Mouse (Mus musculus) midbrain, embryonic 11.5 days (tissue): Measurements from ENCODE around the gene Trim38. TPM values are rescaled to one million over a fixed set of nuclear protein-coding genes. Genes with fewer than 3 reads are reported as not detected.

ENCODE experiments used
- ATAC-seq: fragments of 200-750 bp; cut with Nextera tagmentation; 2 replicates; pipeline ENCODE4 v1.8.0; 2017; ENCODE audit warnings: moderate TSS enrichment, moderate library complexity; ENCODE audit not compliant: low FRiP score
- DNase-seq: peaks from one replicate; pipeline ENCODE4 v3.0.0; 2015; ENCODE audit warnings: low spot score; ENCODE audit errors: missing footprints
- H3K27ac ChIP-seq: fragments of 300-500 bp; sonication (generic); 2 replicates; pipeline ENCODE4 v1.5.1; 2014; ENCODE audit warnings: low read depth, low read length
- H3K27me3 ChIP-seq: fragments of 300-500 bp; sonication (generic); 2 replicates; pipeline ENCODE4 v1.6.1; 2014; ENCODE audit warnings: mild to moderate bottlenecking, low read length, moderate library complexity, mixed read lengths; ENCODE audit not compliant: control insufficient read depth, insufficient read depth
- H3K36me3 ChIP-seq: fragments of 300-500 bp; sonication (generic); 2 replicates; pipeline ENCODE4 v1.6.1; 2014; ENCODE audit warnings: mild to moderate bottlenecking, low read length, moderate library complexity, mixed read lengths; ENCODE audit not compliant: control insufficient read depth, insufficient read depth
- H3K4me1 ChIP-seq: fragments of 300-500 bp; sonication (generic); 2 replicates; pipeline ENCODE4 v1.6.1; 2014; ENCODE audit warnings: low read length; ENCODE audit not compliant: control insufficient read depth, insufficient read depth
- H3K4me2 ChIP-seq: fragments of 300-500 bp; sonication (generic); 2 replicates; pipeline ENCODE4 v1.6.1; 2014; ENCODE audit warnings: mild to moderate bottlenecking, moderate library complexity
- H3K4me3 ChIP-seq: fragments of 300-500 bp; sonication (generic); 2 replicates; pipeline ENCODE4 v1.5.1; 2014; ENCODE audit warnings: low read depth, low read length
- H3K9ac ChIP-seq: fragments of 300-500 bp; sonication (generic); 2 replicates; pipeline ENCODE4 v1.6.1; 2014; ENCODE audit warnings: low read length
- H3K9me3 ChIP-seq: fragments of 300-500 bp; sonication (generic); 2 replicates; pipeline ENCODE4 v1.6.1; 2016; ENCODE audit warnings: low read length; ENCODE audit not compliant: control insufficient read depth
- WGBS: fragments of 180-500 bp; shearing (Covaris S2); extraction: QIAGEN DNeasy Blood & Tissue Kit; methylation state at CpG from one replicate; pipeline ENCODE4 v1.1.7; 2014; 5-methylcytosine and 5-hydroxymethylcytosine counted together
- polyA plus RNA-seq: library from polyadenylated mRNA; unstranded; fragments of >200 nt; fragmentation: Nextera tagmentation; extraction: Ambion mirVana; gene quantifications from 2 replicates; pipeline ENCODE4 v1.2.1, GENCODE M21; 2014

Gene Trim38
- polyA plus RNA-seq, 1 experiment from 2014 or later: not detected

DNA sequence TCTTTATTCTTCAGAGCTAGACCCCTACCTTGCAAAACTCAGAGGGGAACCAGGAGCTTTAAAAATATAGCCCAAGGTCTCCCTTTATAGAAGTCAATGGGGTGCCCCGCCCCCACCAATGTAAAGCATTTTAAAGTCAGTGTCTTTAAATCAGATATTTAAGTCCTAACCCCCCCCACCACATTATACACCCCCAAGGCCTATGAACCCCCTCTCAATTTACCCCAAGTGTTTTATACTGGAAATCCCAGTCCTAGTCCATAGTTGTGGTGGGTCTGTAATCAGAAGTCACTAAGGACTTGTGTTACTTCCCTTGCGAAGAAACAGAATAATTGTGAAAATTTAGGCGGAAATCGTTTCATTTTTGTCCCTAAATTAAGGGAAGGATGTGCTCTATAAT, 31.7 kb upstream of the Trim38 start:
- Histone ChIP-seq H3K4me1 (peaks cover 13% of the 10 kb centered on the region), H3K4me3 (peak overlapping the region; percentile 52; the same call in 1 of the 2 replicates), H3K9me3 (no peaks in the 10 kb centered on the region), H3K4me2 (peak overlapping the region; percentile 93), H3K36me3 (no peaks in the 10 kb centered on the region), H3K9ac (peak overlapping the region; percentile 81), H3K27ac (peak overlapping the region; percentile 98; the same call in 1 of the 2 replicates), H3K27me3 (no peaks in the 10 kb centered on the region)
- DNase-seq: no peak
- no peak for ATAC-seq
- 22% methylated on average over 4 of the region's 4 CpGs for WGBS

DNA sequence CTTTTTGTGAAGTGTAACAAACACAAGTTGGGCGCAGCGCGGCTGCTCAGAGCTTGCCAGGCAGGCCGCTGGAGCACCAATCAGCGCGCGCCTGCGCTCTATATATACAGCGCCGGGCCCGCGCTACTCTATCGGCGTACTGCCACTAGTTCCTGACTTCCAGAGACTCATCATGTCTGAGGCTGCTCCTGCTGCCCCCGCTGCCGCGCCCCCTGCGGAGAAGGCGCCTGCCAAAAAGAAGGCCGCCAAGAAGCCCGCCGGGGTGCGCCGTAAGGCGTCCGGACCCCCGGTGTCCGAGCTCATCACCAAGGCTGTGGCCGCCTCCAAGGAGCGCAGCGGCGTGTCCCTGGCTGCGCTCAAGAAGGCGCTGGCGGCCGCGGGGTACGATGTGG, 31.0 kb upstream of the Trim38 start, which contains the start of gene Hist1h1c:
Gene Hist1h1c (plus strand): TSS at position 132 of the 392 bp plus-strand sequence.
- ATAC-seq: peak; percentile 96
- no peaks in the 10 kb centered on the region for H3K27me3 ChIP-seq
- peaks cover 13% of the 10 kb centered on the region for H3K4me1 ChIP-seq
- H3K36me3 ChIP-seq: no peaks in the 10 kb centered on the region
- H3K4me3 ChIP-seq: peak within 1 kb of the TSS; percentile 52
- peak within 1 kb of the TSS; percentile 98 for H3K27ac ChIP-seq
- no peaks in the 10 kb centered on the region for H3K9me3 ChIP-seq
- peak within 1 kb of the TSS; percentile 93 for H3K4me2 ChIP-seq
- 0% methylated on average over 32 of the region's 38 CpGs for WGBS
- H3K9ac ChIP-seq: peak within 1 kb of the TSS; percentile 81
- DNase-seq: peak; percentile 99

DNA sequence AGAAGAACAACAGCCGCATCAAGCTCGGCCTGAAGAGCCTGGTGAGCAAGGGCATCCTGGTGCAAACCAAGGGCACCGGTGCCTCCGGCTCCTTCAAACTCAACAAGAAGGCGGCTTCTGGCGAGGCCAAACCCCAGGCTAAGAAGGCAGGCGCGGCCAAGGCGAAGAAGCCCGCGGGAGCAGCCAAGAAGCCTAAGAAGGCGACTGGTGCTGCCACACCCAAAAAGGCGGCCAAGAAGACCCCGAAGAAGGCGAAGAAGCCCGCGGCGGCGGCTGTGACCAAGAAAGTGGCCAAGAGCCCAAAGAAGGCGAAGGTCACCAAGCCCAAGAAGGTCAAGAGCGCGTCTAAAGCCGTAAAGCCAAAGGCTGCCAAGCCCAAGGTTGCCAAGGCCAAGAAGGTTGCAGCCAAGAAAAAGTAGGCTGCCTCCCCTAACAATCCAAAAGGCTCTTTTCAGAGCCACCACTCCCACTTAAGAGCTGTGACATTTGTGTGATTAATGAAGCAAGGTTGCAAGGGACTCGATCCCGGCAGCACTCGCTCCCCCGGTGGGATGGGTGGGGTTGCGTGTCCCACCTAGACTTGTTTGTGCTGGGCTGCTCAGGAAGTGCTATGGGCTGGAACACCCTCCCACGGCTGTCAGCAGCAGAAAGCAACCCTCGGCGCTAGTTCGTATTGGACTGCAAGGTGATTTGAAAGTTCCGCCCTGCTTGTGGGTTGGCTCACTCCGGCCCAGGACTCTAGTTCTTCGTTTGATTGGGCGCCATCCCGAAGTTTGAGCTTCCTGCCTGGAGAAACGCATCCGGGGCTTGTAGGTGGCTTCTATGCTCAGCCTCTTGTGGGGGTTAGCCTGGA, 30.4 kb upstream of the Trim38 start:
- peak overlapping the region; percentile 52 for H3K4me3 ChIP-seq
- peak overlapping the region; percentile 98 for H3K27ac ChIP-seq
- H3K27me3 ChIP-seq: no peaks in the 10 kb centered on the region
- ATAC-seq: peak; percentile 85
- H3K36me3 ChIP-seq: no peaks in the 10 kb centered on the region
- under 1% methylated on average over 39 of the region's 39 CpGs for whole genome bisulfite sequencing
- H3K9me3 ChIP-seq: no peaks in the 10 kb centered on the region
- H3K9ac ChIP-seq: peak overlapping the region; percentile 81
- peak overlapping the region; percentile 93 for H3K4me2 ChIP-seq
- peak; percentile 98 for DNase-seq
- peaks cover 13% of the 10 kb centered on the region for H3K4me1 ChIP-seq

DNA sequence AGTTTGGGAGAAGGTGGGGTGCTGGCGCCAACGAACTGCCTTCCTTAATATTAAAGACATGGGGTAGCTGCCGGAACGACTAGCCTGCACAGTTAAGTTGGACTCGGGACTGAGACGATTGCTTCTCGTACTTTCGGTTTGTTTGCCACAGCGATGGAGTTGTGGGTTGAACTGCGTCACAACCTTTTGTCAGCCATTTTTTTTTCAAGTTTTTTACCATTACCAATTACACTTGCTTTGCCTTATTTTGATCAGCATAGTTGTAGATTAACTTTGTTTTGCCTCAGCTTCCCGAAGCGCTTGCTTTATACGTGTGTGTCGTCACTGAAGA, 29.8 kb upstream of the Trim38 start:
- Histone ChIP-seq H3K4me2 (peak overlapping the region; percentile 93), H3K9me3 (no peaks in the 10 kb centered on the region), H3K36me3 (no peaks in the 10 kb centered on the region), H3K4me3 (peak overlapping the region; percentile 52), H3K27ac (peak overlapping the region; percentile 98), H3K4me1 (peaks cover 13% of the 10 kb centered on the region), H3K27me3 (no peaks in the 10 kb centered on the region), H3K9ac (peak overlapping the region; percentile 81)
- no peak for ATAC-seq
- DNase-seq: no peak
- 1% methylated on average over 14 of the region's 14 CpGs for WGBS

DNA sequence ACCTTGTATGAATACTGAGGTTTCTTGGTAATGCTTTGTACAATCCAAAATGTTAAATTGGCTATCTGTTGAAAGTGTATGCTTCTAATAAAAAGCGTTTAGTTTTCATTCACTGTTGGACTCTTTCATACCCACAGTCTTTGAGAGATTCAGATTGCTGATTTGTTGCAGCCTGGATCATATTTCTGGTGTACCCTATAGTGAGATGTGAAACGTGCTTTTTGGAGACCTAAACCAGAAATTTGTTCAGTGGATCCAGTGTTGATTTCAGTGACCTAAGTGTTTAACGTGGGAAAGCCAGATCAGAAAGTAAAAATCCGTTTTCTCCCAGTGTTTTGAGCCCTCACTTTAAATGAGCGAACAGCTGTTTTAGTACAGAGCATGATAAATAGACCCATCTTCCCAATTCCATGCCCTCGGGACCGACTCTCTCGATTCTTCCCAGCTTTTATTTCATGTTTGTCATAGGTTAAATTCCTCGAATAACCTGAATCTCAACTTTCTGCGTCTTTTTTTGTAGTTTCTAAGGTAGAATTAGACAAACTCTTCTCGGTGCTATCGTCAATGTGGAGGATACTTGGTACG, 29.4 kb upstream of the Trim38 start:
- Histone ChIP-seq H3K9me3 (no peaks in the 10 kb centered on the region), H3K27me3 (no peaks in the 10 kb centered on the region), H3K4me3 (peak overlapping the region; percentile 52), H3K36me3 (no peaks in the 10 kb centered on the region), H3K4me1 (peaks cover 13% of the 10 kb centered on the region), H3K4me2 (peak overlapping the region; percentile 93), H3K27ac (peak overlapping the region; percentile 98), H3K9ac (peak overlapping the region; percentile 81)
- DNase-seq (peak; percentile 90), ATAC-seq (no peak)
- 36% methylated on average over 13 of the region's 13 CpGs for WGBS

DNA sequence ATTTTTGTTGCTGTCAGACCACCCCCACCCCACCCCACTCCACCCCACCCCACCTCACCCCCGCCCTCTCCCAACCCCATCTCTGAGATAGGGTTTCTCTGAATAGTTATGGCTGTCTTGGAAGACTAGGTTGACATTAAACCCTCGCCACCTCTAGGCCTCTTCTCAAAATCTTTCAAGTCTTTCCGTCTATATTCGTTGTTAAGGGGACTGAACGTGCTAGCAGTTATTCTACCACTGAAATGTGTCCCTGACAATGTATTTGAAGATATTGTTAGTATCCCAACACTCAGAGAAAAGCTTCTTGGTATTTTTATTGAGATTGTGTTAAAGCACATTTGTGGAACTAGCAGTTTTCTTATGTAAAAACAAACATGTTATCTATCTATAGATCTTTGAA, 28.8 kb upstream of the Trim38 start:
- Histone ChIP-seq H3K4me3 (no peak overlapping the region), H3K4me1 (peaks cover 13% of the 10 kb centered on the region), H3K36me3 (no peaks in the 10 kb centered on the region), H3K27me3 (no peaks in the 10 kb centered on the region), H3K9me3 (no peaks in the 10 kb centered on the region), H3K9ac (no peak overlapping the region), H3K4me2 (peak overlapping the region; percentile 93; the same call in 1 of the 2 replicates), H3K27ac (no peak overlapping the region)
- DNase-seq (no peak), ATAC-seq (no peak)
- 61% methylated on average over 5 of the region's 5 CpGs for WGBS

DNA sequence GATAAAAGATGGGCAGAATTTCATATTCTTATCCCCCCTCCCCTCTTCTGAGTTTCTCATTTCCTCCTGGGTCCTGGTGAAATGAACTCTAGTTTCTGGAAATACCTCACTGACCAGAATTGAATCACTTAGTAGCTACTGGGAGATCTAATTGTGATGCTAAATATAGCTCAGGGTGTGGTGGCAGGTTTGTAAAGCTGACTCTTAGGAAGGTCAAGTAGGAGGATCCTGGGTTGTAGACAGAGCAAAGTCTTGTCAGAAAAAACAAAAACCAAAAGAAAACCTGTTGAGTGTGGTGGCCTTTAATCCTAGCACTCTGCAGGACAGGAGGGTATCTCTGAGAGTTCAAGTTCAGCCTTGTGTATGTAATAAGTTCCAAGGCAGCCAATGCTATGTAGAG, 27.7 kb upstream of the Trim38 start:
- H3K4me2 ChIP-seq: no peak overlapping the region
- H3K4me3 ChIP-seq: no peak overlapping the region
- no peaks in the 10 kb centered on the region for H3K36me3 ChIP-seq
- no peak overlapping the region for H3K27ac ChIP-seq
- H3K27me3 ChIP-seq: no peaks in the 10 kb centered on the region
- H3K9me3 ChIP-seq: no peaks in the 10 kb centered on the region
- H3K4me1 ChIP-seq: peaks cover 13% of the 10 kb centered on the region
- H3K9ac ChIP-seq: no peak overlapping the region
- DNase-seq (no peak), ATAC-seq (no peak)

DNA sequence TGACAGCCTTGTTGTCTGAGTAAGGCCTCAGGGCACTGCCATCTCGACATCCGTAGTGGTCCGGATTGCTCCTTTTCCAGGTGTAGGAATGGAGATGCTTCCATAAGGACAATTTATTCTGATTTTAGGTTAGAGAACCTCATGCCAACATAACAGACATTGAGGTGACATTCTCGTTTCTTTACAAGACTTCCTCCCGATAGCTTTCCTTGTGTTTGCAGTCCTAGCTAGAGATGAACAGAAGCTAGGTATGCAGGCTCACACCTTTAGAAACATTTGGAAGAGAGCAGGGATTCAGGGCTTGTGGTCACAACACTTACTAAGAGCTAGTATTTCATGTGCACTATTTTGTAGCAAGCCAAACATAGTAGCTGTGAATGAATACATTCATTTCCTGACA, 26.5 kb upstream of the Trim38 start:
- no peak for ATAC-seq
- no peak overlapping the region for H3K4me2 ChIP-seq
- H3K36me3 ChIP-seq: no peaks in the 10 kb centered on the region
- WGBS: 83% methylated on average over 5 of the region's 5 CpGs
- no peaks in the 10 kb centered on the region for H3K9me3 ChIP-seq
- peak; percentile 88 for DNase-seq
- H3K4me3 ChIP-seq: no peak overlapping the region
- H3K9ac ChIP-seq: no peak overlapping the region
- H3K27ac ChIP-seq: no peak overlapping the region
- no peaks in the 10 kb centered on the region for H3K27me3 ChIP-seq
- peaks cover 17% of the 10 kb centered on the region for H3K4me1 ChIP-seq

DNA sequence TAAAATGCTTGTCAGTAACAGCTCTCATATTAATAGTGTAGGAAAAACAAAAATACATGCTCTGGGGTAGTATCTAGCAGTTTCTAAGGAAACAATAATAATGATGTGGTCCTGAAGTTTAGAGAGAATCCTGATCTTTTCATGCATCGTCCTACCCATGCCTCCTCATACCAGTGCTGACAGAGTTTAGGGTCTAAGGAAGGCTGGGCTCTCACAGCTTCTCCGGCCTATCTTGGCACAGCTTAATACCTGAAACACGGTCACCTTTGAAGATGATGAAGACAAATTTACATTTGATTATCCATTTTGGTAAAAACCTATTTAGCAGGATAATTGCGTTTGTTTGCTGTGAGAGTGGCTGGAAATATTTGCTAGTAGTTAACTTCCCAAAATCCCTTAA, 25.8 kb upstream of the Trim38 start:
- Histone ChIP-seq H3K27ac (peak overlapping the region; percentile 82), H3K9me3 (no peaks in the 10 kb centered on the region), H3K4me2 (peak overlapping the region; percentile 61; the same call in 1 of the 2 replicates), H3K36me3 (no peaks in the 10 kb centered on the region), H3K4me3 (no peak overlapping the region), H3K27me3 (no peaks in the 10 kb centered on the region), H3K4me1 (peaks cover 17% of the 10 kb centered on the region), H3K9ac (peak overlapping the region; percentile 71; the same call in 1 of the 2 replicates)
- 44% methylated on average over 4 of the region's 4 CpGs for WGBS
- DNase-seq (peak; percentile 92), ATAC-seq (no peak)
